Mouse (Mus musculus) embryo, embryonic 10.5 days (tissue): ENCODE measurements around the gene Fam117b.

Experiments used
- DNase-seq: peaks from one replicate; pipeline ENCODE4 v3.0.0-alpha.2; 2015; ENCODE audit warnings: low spot score

Gene Fam117b

DNA sequence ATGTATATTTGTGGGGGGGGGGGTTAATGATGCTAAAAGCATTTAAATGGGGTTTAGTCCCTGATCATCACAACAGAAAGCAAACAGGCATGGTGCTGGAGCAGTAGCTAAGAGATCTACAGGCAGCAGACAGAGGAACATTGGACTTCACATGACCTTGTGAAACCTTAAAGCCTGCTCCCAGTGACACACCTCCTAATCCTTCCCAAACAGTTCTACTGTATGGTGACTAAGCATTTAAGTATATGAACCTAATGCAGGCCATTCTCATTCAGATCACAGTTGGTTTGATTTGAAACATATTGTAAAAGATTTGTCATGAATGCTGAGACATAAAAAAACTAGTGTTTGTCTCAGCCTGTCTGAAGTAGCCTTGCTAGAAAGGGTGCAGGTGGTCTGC is 73.8 kb downstream of the Fam117b start:
- no peak for DNase-seq

DNA sequence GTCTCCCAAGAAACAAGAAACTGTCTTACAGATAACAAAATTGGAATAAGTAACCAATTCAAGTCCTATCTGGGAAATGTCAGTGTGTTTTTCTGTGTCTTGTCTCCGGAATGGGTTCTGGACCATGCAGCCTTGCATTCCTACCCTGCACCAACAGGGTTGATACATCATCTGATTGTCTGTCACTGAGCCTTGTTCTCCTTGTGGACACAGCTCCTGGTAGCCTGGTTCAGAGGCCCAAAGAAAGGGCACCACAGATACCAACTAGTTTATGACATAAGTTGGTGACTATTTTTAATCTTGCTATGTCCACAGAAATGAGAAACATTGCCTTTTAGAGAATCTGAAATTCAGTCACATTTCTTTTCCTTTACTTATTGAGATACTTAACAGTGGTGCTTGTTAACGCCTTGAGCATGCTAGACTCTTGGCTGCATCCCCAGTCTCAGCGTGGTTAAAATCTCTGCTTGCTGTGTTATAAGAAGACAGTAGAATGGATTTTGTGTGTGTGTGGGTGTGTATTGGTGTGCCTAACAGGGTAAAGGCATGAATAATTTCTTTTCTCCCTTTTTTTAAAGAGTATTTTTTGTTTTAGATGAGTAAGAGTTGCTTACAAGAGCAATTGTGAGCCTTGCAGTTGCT is 74.7 kb downstream of the Fam117b start:
- no peak for DNase-seq

DNA sequence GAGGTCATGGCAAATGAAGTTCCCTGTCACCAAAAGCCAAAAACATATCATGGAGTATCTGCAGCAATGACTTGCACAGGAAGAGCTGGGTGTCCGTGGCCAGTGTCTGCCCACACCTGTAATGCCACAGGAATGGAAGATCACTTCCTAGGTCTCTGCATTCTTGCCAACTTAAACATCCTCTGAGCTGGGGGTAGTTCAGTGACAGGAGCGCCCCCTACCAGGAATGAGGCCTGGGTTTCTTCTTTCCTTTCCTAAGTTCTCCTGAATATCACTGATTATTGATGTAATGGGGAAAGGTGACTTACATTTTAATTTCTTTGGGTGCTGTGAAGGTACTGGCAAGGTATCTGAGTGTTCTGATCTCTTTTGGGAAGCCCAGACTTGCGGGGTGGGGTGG is 82.8 kb downstream of the Fam117b start:
- DNase-seq: peak; percentile 11

DNA sequence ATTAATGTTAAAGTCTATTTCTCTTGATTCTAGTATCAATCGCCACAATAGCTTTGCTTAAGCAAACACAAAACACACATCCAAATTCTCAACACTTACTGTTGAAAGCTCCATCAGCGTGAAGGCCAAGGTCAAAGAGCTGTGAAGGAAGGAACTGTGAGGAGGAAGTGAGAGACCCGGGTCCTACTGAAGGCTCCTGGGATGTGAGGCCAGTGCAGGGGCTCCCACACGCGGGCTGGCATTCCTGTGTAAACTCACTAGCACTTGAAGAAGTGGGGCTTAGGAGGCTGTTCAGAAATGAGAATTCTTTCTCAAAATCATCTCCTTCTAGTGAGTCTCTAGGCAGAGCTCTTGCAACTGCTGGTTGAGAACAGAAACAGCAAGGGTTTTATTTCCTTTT is 84.5 kb downstream of the Fam117b start:
- no peak for DNase-seq

DNA sequence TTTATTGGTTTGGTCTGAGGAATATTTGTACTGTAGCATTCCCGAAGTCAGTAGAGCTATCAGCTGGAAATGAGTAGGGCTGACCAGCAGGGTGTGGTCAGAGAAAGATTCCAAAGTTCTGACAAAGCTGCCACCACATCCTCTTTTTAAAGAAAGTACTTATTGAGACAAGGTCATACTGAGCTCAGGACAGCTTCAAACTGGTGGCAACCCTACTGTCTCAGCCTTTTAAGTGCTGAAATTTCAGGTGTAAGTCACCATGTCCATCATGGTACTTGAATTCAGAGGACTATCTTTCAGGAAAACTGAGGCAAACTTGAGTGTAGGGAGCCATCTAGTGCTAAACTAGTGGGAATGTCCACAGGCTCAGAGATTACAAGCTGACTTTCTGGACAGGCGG is 87.5 kb downstream of the Fam117b start:
- peak; percentile 32 for DNase-seq

DNA sequence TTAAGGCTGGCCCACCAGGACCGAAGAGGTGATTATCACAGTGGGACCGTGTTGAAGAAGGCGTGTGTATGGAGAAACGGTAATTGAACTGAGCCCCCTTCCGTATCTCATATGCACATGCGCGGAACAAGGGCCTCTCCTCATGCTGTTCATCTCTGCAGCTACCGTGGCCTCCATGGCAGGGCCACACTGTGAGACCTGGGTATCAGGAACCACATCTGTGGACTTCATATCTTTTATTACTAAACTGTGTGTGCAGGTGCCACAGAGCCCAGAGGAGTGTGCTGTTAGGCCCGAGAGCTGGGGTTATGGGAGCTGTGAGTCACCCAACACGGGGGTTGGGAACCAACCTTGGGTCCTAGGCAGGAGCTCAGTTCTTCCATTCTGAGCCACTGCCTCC is 94.5 kb downstream of the Fam117b start:
- no peak for DNase-seq

DNA sequence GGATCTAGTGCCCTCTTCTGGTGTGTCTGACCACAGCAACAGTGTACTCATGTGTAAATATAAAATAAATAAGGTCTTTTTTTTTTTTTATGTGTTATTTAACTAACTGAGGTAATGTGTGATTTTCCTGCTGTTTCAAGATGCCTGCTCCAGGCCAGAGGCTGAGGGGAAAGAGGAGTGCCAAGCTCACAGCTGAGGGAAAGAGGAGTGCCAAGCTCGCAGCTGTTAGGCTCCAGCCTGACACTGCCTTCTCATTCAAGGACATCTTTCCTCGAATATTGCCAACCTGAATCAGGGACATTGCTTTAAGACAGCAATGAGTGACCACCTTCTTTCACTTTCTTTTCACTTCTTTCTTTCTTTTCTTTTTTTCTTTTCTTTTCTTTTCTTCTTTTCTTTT is 95.9 kb downstream of the Fam117b start:
- DNase-seq: no peak

DNA sequence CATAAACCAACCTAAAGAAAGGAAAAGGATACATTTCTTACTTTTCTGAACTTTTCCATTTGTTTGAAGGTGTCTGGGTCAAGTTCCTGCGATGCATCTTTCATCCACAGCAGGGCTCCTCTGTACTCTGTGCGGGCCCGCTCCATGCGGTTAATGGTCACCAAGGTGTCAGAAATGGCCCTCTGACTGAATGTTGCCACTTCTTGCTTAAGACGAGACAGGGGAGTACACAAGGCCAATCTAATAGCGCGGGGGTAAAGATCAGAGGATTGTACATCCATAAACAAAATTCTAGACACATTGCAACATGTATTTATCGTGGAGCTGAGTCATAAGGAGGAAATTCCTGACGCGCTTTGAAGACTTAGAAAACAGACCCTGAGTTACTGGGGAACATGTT is 101.0 kb downstream of the Fam117b start:
- no peak for DNase-seq

DNA sequence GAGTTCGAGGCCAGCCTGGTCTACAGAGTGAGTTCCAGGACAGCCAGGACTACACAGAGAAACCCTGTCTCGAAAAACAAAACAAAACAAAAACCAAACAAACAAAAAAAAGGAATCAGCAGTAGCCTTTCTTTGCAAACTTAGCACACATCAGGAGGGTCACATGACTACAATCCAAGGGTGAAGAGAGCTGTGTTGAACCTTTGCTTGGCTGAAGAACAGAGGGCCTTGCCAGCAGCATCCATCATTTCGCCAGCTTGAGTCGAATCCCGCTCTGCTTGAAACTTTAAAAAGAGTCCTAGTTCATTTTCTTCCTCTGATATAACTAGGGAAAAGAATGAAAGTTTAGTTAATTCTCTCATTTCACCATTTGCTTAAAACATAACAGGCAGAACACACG is 102.7 kb downstream of the Fam117b start:
- no peak for DNase-seq

DNA sequence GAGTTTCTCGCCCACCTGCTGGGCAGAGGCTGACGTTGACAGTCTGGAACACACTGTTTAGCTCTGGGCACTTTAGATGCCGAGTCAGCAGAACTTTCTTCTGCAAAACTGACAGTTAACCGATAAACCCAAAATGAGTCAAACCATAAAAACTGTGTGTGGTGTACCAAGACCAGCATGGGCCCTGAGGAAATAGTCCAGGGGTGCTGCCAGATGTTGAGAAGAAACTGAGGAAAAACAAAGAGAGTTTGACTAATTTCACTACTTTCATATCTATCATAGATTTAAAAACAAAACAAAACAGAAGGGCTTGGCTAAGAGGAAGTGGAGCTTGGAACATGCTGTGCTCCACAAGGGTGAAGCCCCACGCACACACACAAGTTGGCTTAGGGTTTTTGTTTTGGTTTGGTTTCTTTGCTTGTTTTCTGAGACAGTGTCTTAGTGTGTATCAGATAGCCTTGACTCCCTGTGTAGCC is 103.4 kb downstream of the Fam117b start:
- no peak for DNase-seq

DNA sequence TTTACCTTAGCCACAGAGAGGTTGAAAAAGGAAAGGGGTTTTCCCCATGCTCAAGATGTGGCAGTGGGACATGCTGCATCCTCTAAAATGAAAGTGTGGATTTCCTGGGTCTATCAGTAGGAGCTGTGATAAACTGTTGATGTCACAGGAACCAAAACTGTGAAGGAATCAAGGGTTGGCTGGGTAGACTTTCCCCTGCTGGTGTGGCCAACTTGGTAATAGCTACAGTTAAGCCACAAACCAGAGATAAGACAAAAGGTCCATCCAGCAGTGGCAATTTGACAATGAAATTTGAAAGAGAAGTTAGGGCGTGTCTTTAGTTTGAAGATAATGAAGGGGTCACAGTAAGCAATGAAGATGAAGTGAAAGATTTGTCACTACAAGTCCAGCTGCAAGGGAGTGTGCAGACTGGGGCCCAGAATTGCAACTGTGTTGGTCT is 104.2 kb downstream of the Fam117b start:
- DNase-seq: no peak
